Mouse (Mus musculus) gastrocnemius, postnatal 4 days (tissue): ENCODE measurements at regions not wholly inside any gene's neighbourhood (a gene's known extent, or its start where the extent isn't known, plus 50 kb on each side); places are given as distances from the start of the nearest gene placed in this dataset.
"Not testable (repeated sequence)": the region's sequence is repeated elsewhere in the genome, so short reads cannot be mapped to it uniquely, and the experiment has no call there.

Experiments used
- DNase-seq, 2 experiments: peaks; one replicate each; pipeline ENCODE4 v3.0.0; 2021 to 2022; ENCODE audit warnings: low spot score in 2 of 2, mixed read lengths in 2 of 2

GRCm38 (mm10) chr10:11801372-11802230, 458.4 kb downstream of the Epm2a start:
- not testable (repeated sequence) for DNase-seq

- no peak for DNase-seq
Measured at GRCm38 (mm10) chr10:11809255-11809654, 466.1 kb downstream of the Epm2a start.

GRCm38 (mm10) chr10:11822418-11822959, 479.3 kb downstream of the Epm2a start:
- no peak for DNase-seq

- no peak for DNase-seq
Measured at GRCm38 (mm10) chr10:11841094-11841493, 497.9 kb downstream of the Epm2a start.

GRCm38 (mm10) chr10:11841494-11841893, 498.3 kb downstream of the Epm2a start:
- no peak for DNase-seq

GRCm38 (mm10) chr10:11846141-11846540, 502.9 kb downstream of the Epm2a start:
- no peak for DNase-seq

GRCm38 (mm10) chr10:11875145-11876131, 532.2 kb downstream of the Epm2a start:
- no peak for DNase-seq

- DNase-seq, result no peak
Measured at GRCm38 (mm10) chr10:11886237-11886636, 543.0 kb downstream of the Epm2a start.

GRCm38 (mm10) chr10:11888953-11889352, 545.7 kb downstream of the Epm2a start:
- DNase-seq, result no peak

- no peak for DNase-seq
Measured at GRCm38 (mm10) chr10:11922132-11922531, 578.9 kb downstream of the Epm2a start.

- DNase-seq, result no peak
Measured at GRCm38 (mm10) chr10:11938164-11938563, 595.0 kb downstream of the Epm2a start.

- DNase-seq, result no peak
Measured at GRCm38 (mm10) chr10:11942772-11943171, 599.6 kb downstream of the Epm2a start.

- no peak for DNase-seq
Measured at GRCm38 (mm10) chr10:11960327-11960922, 617.2 kb downstream of the Epm2a start.

GRCm38 (mm10) chr10:12004966-12005365, 661.8 kb downstream of the Epm2a start:
- no peak for DNase-seq

- no peak for DNase-seq
Measured at GRCm38 (mm10) chr10:12005889-12006288, 662.7 kb downstream of the Epm2a start.

- no peak for DNase-seq
Measured at GRCm38 (mm10) chr10:12017286-12017685, 674.1 kb downstream of the Epm2a start.

- DNase-seq, result no peak
Measured at GRCm38 (mm10) chr10:12018281-12018680, 675.1 kb downstream of the Epm2a start.

- no peak for DNase-seq
Measured at GRCm38 (mm10) chr10:12019159-12019779, 676.1 kb downstream of the Epm2a start.

GRCm38 (mm10) chr10:12020576-12020975, 677.4 kb downstream of the Epm2a start:
- no peak for DNase-seq

- no peak for DNase-seq
Measured at GRCm38 (mm10) chr10:12035159-12035558, 692.0 kb downstream of the Epm2a start.

GRCm38 (mm10) chr10:12045937-12046336, 702.7 kb downstream of the Epm2a start:
- DNase-seq, result no peak
